Mouse (Mus musculus): ENCODE data around the gene Nhsl2.

- TF ChIP-seq CTCF (IDR thresholded peaks at IDR 0.05; ENCODE audit: insufficient read depth, low read length), result no peak
- TF ChIP-seq POLR2A (IDR thresholded peaks at IDR 0.05; ENCODE audit: borderline replicate concordance, extremely low read depth, low read depth, low read length), result no peak
Measured at GRCm38 (mm10) chrX:101943743-101944142, 94.6 kb downstream of the Nhsl2 start.
